Mouse (Mus musculus) limb, embryonic 11.5 days (tissue): ENCODE data around the gene Sgip1. TPM values are rescaled to one million over a fixed set of nuclear protein-coding genes. Genes with fewer than 3 reads are reported as not detected.

Experiments used
- ATAC-seq: fragments of 200-750 bp; cut with Nextera tagmentation; 2 replicates; pipeline ENCODE4 v1.8.0; 2017; ENCODE audit warnings: low read depth; ENCODE audit not compliant: insufficient number of reproducible peaks, low FRiP score, low TSS enrichment
- DNase-seq: peaks from one replicate; pipeline ENCODE4 v3.0.0-alpha.2; 2015; ENCODE audit warnings: low spot score
- H3K27ac ChIP-seq: fragments of 300-500 bp; sonication (generic); replicated peaks from 2 replicates; pipeline ENCODE4 v1.5.1; 2014; ENCODE audit warnings: low read depth, mild to moderate bottlenecking, low read length
- H3K27me3 ChIP-seq: fragments of 300-500 bp; sonication (generic); 2 replicates; pipeline ENCODE4 v1.6.1; 2014; ENCODE audit warnings: mild to moderate bottlenecking, low read length, mixed read lengths; ENCODE audit not compliant: control insufficient read depth, insufficient read depth
- H3K36me3 ChIP-seq: fragments of 300-500 bp; sonication (generic); 2 replicates; pipeline ENCODE4 v1.6.1; 2014; ENCODE audit warnings: mild to moderate bottlenecking, low read length, moderate library complexity, mixed read lengths; ENCODE audit not compliant: control insufficient read depth, insufficient read depth
- H3K4me1 ChIP-seq: fragments of 300-500 bp; sonication (generic); 2 replicates; pipeline ENCODE4 v1.6.1; 2014; ENCODE audit warnings: low read length, mixed read lengths; ENCODE audit not compliant: control insufficient read depth, insufficient read depth
- H3K4me2 ChIP-seq: fragments of 300-500 bp; sonication (generic); 2 replicates; pipeline ENCODE4 v1.6.1; 2014; ENCODE audit warnings: low read depth, mild to moderate bottlenecking, moderate library complexity; ENCODE audit not compliant: severe bottlenecking
- H3K4me3 ChIP-seq: fragments of 300-500 bp; sonication (generic); 2 replicates; pipeline ENCODE4 v1.5.1; 2014; ENCODE audit warnings: low read depth, low read length
- H3K9ac ChIP-seq: fragments of 300-500 bp; sonication (generic); 2 replicates; pipeline ENCODE4 v1.6.1; 2014; ENCODE audit warnings: mild to moderate bottlenecking, low read length
- H3K9me3 ChIP-seq: fragments of 300-500 bp; sonication (generic); 2 replicates; pipeline ENCODE4 v1.6.1; 2016; ENCODE audit warnings: low read length; ENCODE audit not compliant: control insufficient read depth
- WGBS: fragments of 180-500 bp; shearing (Covaris S2); extraction: QIAGEN DNeasy Blood & Tissue Kit; methylation state at CpG from one replicate; pipeline ENCODE4 v1.1.7; 2014; 5-methylcytosine and 5-hydroxymethylcytosine counted together
- polyA plus RNA-seq: library from polyadenylated mRNA; unstranded; fragments of >200 nt; fragmentation: Nextera tagmentation; extraction: Ambion mirVana; gene quantifications from 2 replicates; pipeline ENCODE4 v1.2.1, GENCODE M21; 2014

The Sgip1 gene
- polyA plus RNA-seq, 1 experiment from 2014 or later, result 5.2 TPM

- WGBS, result 41% methylated on average over 9 of the region's 9 CpGs
- no peak overlapping the region for H3K9ac ChIP-seq
- no peak overlapping the region for H3K27ac ChIP-seq
- H3K27me3 ChIP-seq, result no peaks in the 10 kb centered on the region
- ATAC-seq (no peak), DNase-seq (no peak)
- H3K4me1 ChIP-seq, result 0 out of 2 replicates have a peak, but pooled peaks cover 3% of the 10 kb centered on the region
- no peaks in the 10 kb centered on the region for H3K36me3 ChIP-seq
- no peaks in the 10 kb centered on the region for H3K9me3 ChIP-seq
- no peak overlapping the region for H3K4me2 ChIP-seq
- no peak overlapping the region for H3K4me3 ChIP-seq
Measured at GRCm38 (mm10) chr4:102811007-102811805, 70.1 kb downstream of the Sgip1 start.

- Histone ChIP-seq H3K4me1 (0 out of 2 replicates have a peak, but pooled peaks cover 3% of the 10 kb centered on the region), H3K27ac (no peak overlapping the region), H3K4me3 (no peak overlapping the region), H3K9ac (no peak overlapping the region), H3K36me3 (no peaks in the 10 kb centered on the region), H3K4me2 (no peak overlapping the region), H3K9me3 (no peaks in the 10 kb centered on the region), H3K27me3 (no peaks in the 10 kb centered on the region)
- ATAC-seq (no peak), DNase-seq (no peak)
- WGBS, result 82% methylated on average over 8 of the region's 8 CpGs
Measured at GRCm38 (mm10) chr4:102813346-102813745, 72.2 kb downstream of the Sgip1 start.

GRCm38 (mm10) chr4:102821786-102822185, 80.7 kb downstream of the Sgip1 start:
- H3K4me3 ChIP-seq, result no peak overlapping the region
- H3K9me3 ChIP-seq, result no peaks in the 10 kb centered on the region
- no peaks in the 10 kb centered on the region for H3K36me3 ChIP-seq
- WGBS, result 75% methylated on average over 4 of the region's 4 CpGs
- H3K4me1 ChIP-seq, result no peaks in the 10 kb centered on the region
- H3K4me2 ChIP-seq, result no peak overlapping the region
- H3K27ac ChIP-seq, result no peak overlapping the region
- no peak for ATAC-seq
- H3K27me3 ChIP-seq, result no peaks in the 10 kb centered on the region
- DNase-seq, result no peak
- no peak overlapping the region for H3K9ac ChIP-seq

- H3K4me2 ChIP-seq, result no peak overlapping the region
- no peak overlapping the region for H3K4me3 ChIP-seq
- WGBS, result 74% methylated on average over 2 of the region's 2 CpGs
- no peaks in the 10 kb centered on the region for H3K9me3 ChIP-seq
- H3K9ac ChIP-seq, result no peak overlapping the region
- no peak for ATAC-seq
- H3K36me3 ChIP-seq, result no peaks in the 10 kb centered on the region
- H3K4me1 ChIP-seq, result no peaks in the 10 kb centered on the region
- H3K27me3 ChIP-seq, result no peaks in the 10 kb centered on the region
- no peak for DNase-seq
- no peak overlapping the region for H3K27ac ChIP-seq
Measured at GRCm38 (mm10) chr4:102824494-102824893, 83.4 kb downstream of the Sgip1 start.

- Histone ChIP-seq H3K9me3 (no peaks in the 10 kb centered on the region), H3K36me3 (no peaks in the 10 kb centered on the region), H3K4me1 (no peaks in the 10 kb centered on the region), H3K27ac (no peak overlapping the region), H3K9ac (no peak overlapping the region), H3K4me3 (no peak overlapping the region), H3K27me3 (no peaks in the 10 kb centered on the region), H3K4me2 (no peak overlapping the region)
- 85% methylated on average over 2 of the region's 2 CpGs for WGBS
- no peak for ATAC-seq
- no peak for DNase-seq
Measured at GRCm38 (mm10) chr4:102826159-102826558, 85.1 kb downstream of the Sgip1 start.

GRCm38 (mm10) chr4:102828518-102828917, 87.4 kb downstream of the Sgip1 start:
- H3K27me3 ChIP-seq, result no peaks in the 10 kb centered on the region
- ATAC-seq (no peak), DNase-seq (no peak)
- WGBS, result 55% methylated on average over 2 of the region's 2 CpGs
- H3K9me3 ChIP-seq, result no peaks in the 10 kb centered on the region
- no peak overlapping the region for H3K4me3 ChIP-seq
- no peak overlapping the region for H3K9ac ChIP-seq
- no peaks in the 10 kb centered on the region for H3K4me1 ChIP-seq
- H3K27ac ChIP-seq, result no peak overlapping the region
- no peaks in the 10 kb centered on the region for H3K36me3 ChIP-seq
- H3K4me2 ChIP-seq, result no peak overlapping the region

GRCm38 (mm10) chr4:102833191-102833590, 92.1 kb downstream of the Sgip1 start:
- H3K27ac ChIP-seq, result no peak overlapping the region
- no peaks in the 10 kb centered on the region for H3K27me3 ChIP-seq
- no peaks in the 10 kb centered on the region for H3K9me3 ChIP-seq
- no peak overlapping the region for H3K4me2 ChIP-seq
- H3K4me3 ChIP-seq, result no peak overlapping the region
- H3K36me3 ChIP-seq, result no peaks in the 10 kb centered on the region
- H3K4me1 ChIP-seq, result no peaks in the 10 kb centered on the region
- no peak for DNase-seq
- no peak overlapping the region for H3K9ac ChIP-seq
- no peak for ATAC-seq
- WGBS, result 82% methylated on average over 1 of the region's 1 CpGs

GRCm38 (mm10) chr4:102833726-102834125, 92.6 kb downstream of the Sgip1 start:
- no peak for ATAC-seq
- Histone ChIP-seq H3K36me3 (no peaks in the 10 kb centered on the region), H3K27ac (no peak overlapping the region), H3K4me2 (no peak overlapping the region), H3K4me3 (no peak overlapping the region), H3K9ac (no peak overlapping the region), H3K4me1 (no peaks in the 10 kb centered on the region), H3K9me3 (no peaks in the 10 kb centered on the region), H3K27me3 (no peaks in the 10 kb centered on the region)
- DNase-seq, result no peak
- 95% methylated on average over 2 of the region's 2 CpGs for WGBS

- no peak overlapping the region for H3K9ac ChIP-seq
- H3K4me1 ChIP-seq, result no peaks in the 10 kb centered on the region
- no peak for DNase-seq
- H3K4me2 ChIP-seq, result no peak overlapping the region
- no peaks in the 10 kb centered on the region for H3K9me3 ChIP-seq
- H3K27ac ChIP-seq, result no peak overlapping the region
- no peaks in the 10 kb centered on the region for H3K36me3 ChIP-seq
- 71% methylated on average over 1 of the region's 1 CpGs for WGBS
- no peak for ATAC-seq
- H3K27me3 ChIP-seq, result no peaks in the 10 kb centered on the region
- no peak overlapping the region for H3K4me3 ChIP-seq
Measured at GRCm38 (mm10) chr4:102834710-102835109, 93.6 kb downstream of the Sgip1 start.
